Mouse (Mus musculus): ENCODE measurements around the gene Cutal. TPM values are rescaled to one million over a fixed set of nuclear protein-coding genes. Genes with fewer than 3 reads are reported as not detected.

The Cutal gene
- polyA plus RNA-seq, 2 experiments: 4.0 TPM

- TF ChIP-seq CTCF (IDR thresholded peaks at IDR 0.05; ENCODE audit: low read depth): no peak
- no peak for TF ChIP-seq EP300 (IDR thresholded peaks at IDR 0.05; ENCODE audit: low read depth)
- Histone ChIP-seq H3K27ac (no peak overlapping the region), H3K4me1 (replicated peaks; ENCODE audit: control insufficient read depth in 2 of 2, insufficient read depth in 2 of 2, low read length in 1 of 2) (peaks cover 8 to 12% of the 10 kb centered on the region in 2 experiments), H3K9ac (replicated peaks) (no peak overlapping the region), H3K4me2 (ENCODE audit: low read depth) (no peak overlapping the region), H3K4me3 (ENCODE audit: insufficient read depth in 1 of 2, low read depth in 2 of 2, low read length in 2 of 2) (no peak overlapping the region), H3K9me3 (ENCODE audit: control insufficient read depth, low read length) (no peaks in the 10 kb centered on the region), H3K36me3 (replicated peaks; ENCODE audit: control insufficient read depth, insufficient read depth, low read depth) (no peaks in the 10 kb centered on the region), H3K27me3 (ENCODE audit: control insufficient read depth, insufficient read depth, low read length) (no peaks in the 10 kb centered on the region)
- ATAC-seq (ENCODE audit: insufficient read depth): no peak
- WGBS (ENCODE audit: insufficient replicate concordance): 58% methylated on average over 1 of the region's 1 CpGs
- no peak for DNase-seq (ENCODE audit: low read depth in 3 of 3, low spot score in 3 of 3)
These were observed 26.2 kb downstream of the Cutal start for GRCm38 (mm10) chr2:34900412-34900811.

- DNase-seq (ENCODE audit: low read depth in 3 of 3, low spot score in 3 of 3) (no peak), ATAC-seq (ENCODE audit: insufficient read depth) (no peak)
- 71% methylated on average over 4 of the region's 4 CpGs for WGBS (ENCODE audit: insufficient replicate concordance)
- peaks cover 19 to 21% of the 10 kb centered on the region in 2 experiments for H3K4me1 ChIP-seq (replicated peaks; ENCODE audit: control insufficient read depth in 2 of 2, insufficient read depth in 2 of 2, low read length in 1 of 2)
- no peak overlapping the region for H3K4me2 ChIP-seq (ENCODE audit: low read depth)
- no peak overlapping the region for H3K27ac ChIP-seq
- no peaks in the 10 kb centered on the region for H3K27me3 ChIP-seq (ENCODE audit: control insufficient read depth, insufficient read depth, low read length)
- no peaks in the 10 kb centered on the region for H3K9me3 ChIP-seq (ENCODE audit: control insufficient read depth, low read length)
- TF ChIP-seq CTCF (IDR thresholded peaks at IDR 0.05; ENCODE audit: low read depth) (peak; percentile 35; the same call in 1 of the 2 replicates), EP300 (IDR thresholded peaks at IDR 0.05; ENCODE audit: low read depth) (no peak)
- H3K4me3 ChIP-seq (ENCODE audit: insufficient read depth in 1 of 2, low read depth in 2 of 2, low read length in 2 of 2): no peak overlapping the region
- H3K36me3 ChIP-seq (replicated peaks; ENCODE audit: control insufficient read depth, insufficient read depth, low read depth): no peaks in the 10 kb centered on the region
- H3K9ac ChIP-seq (replicated peaks): no peak overlapping the region
These were observed 27.5 kb downstream of the Cutal start for GRCm38 (mm10) chr2:34901726-34902125.

GRCm38 (mm10) chr2:34902731-34903130 is 28.5 kb downstream of the Cutal start:
- ATAC-seq (ENCODE audit: insufficient read depth) (no peak), DNase-seq (ENCODE audit: low read depth in 3 of 3, low spot score in 3 of 3) (no peak)
- Histone ChIP-seq H3K36me3 (replicated peaks; ENCODE audit: control insufficient read depth, insufficient read depth, low read depth) (no peaks in the 10 kb centered on the region), H3K4me2 (ENCODE audit: low read depth) (no peak overlapping the region), H3K9me3 (ENCODE audit: control insufficient read depth, low read length) (no peaks in the 10 kb centered on the region), H3K27ac (no peak overlapping the region), H3K4me1 (replicated peaks; ENCODE audit: control insufficient read depth in 2 of 2, insufficient read depth in 2 of 2, low read length in 1 of 2) (peaks cover 23 to 24% of the 10 kb centered on the region in 2 experiments), H3K9ac (replicated peaks) (no peak overlapping the region), H3K27me3 (ENCODE audit: control insufficient read depth, insufficient read depth, low read length) (no peaks in the 10 kb centered on the region), H3K4me3 (ENCODE audit: insufficient read depth in 1 of 2, low read depth in 2 of 2, low read length in 2 of 2) (no peak overlapping the region)
- no peak for TF ChIP-seq CTCF (IDR thresholded peaks at IDR 0.05; ENCODE audit: low read depth)
- no peak for TF ChIP-seq EP300 (IDR thresholded peaks at IDR 0.05; ENCODE audit: low read depth)
- 80% methylated on average over 6 of the region's 6 CpGs for WGBS (ENCODE audit: insufficient replicate concordance)

GRCm38 (mm10) chr2:34903191-34903590 is 29.0 kb downstream of the Cutal start:
- no peak overlapping the region for H3K9ac ChIP-seq (replicated peaks)
- no peaks in the 10 kb centered on the region for H3K9me3 ChIP-seq (ENCODE audit: control insufficient read depth, low read length)
- ATAC-seq (ENCODE audit: insufficient read depth): no peak
- no peak overlapping the region for H3K4me3 ChIP-seq (ENCODE audit: insufficient read depth in 1 of 2, low read depth in 2 of 2, low read length in 2 of 2)
- peaks cover 23 to 24% of the 10 kb centered on the region in 2 experiments for H3K4me1 ChIP-seq (replicated peaks; ENCODE audit: control insufficient read depth in 2 of 2, insufficient read depth in 2 of 2, low read length in 1 of 2)
- WGBS (ENCODE audit: insufficient replicate concordance): 79% methylated on average over 7 of the region's 7 CpGs
- no peak overlapping the region for H3K27ac ChIP-seq
- TF ChIP-seq CTCF (IDR thresholded peaks at IDR 0.05; ENCODE audit: low read depth) (no peak), EP300 (IDR thresholded peaks at IDR 0.05; ENCODE audit: low read depth) (no peak)
- H3K4me2 ChIP-seq (ENCODE audit: low read depth): no peak overlapping the region
- DNase-seq (ENCODE audit: low read depth in 3 of 3, low spot score in 3 of 3): no peak
- no peaks in the 10 kb centered on the region for H3K27me3 ChIP-seq (ENCODE audit: control insufficient read depth, insufficient read depth, low read length)
- H3K36me3 ChIP-seq (replicated peaks; ENCODE audit: control insufficient read depth, insufficient read depth, low read depth): no peaks in the 10 kb centered on the region

- H3K27me3 ChIP-seq (ENCODE audit: control insufficient read depth, insufficient read depth, low read length): no peaks in the 10 kb centered on the region
- peak overlapping the region; percentile 58 for H3K9ac ChIP-seq (replicated peaks)
- H3K9me3 ChIP-seq (ENCODE audit: control insufficient read depth, low read length): no peaks in the 10 kb centered on the region
- H3K4me3 ChIP-seq (ENCODE audit: insufficient read depth in 1 of 2, low read depth in 2 of 2, low read length in 2 of 2): no peak overlapping the region
- TF ChIP-seq CTCF (IDR thresholded peaks at IDR 0.05; ENCODE audit: low read depth) (no peak), EP300 (IDR thresholded peaks at IDR 0.05; ENCODE audit: low read depth) (no peak)
- DNase-seq (ENCODE audit: low read depth in 3 of 3, low spot score in 3 of 3) (no peak), ATAC-seq (ENCODE audit: insufficient read depth) (no peak)
- peaks cover 23 to 24% of the 10 kb centered on the region in 2 experiments for H3K4me1 ChIP-seq (replicated peaks; ENCODE audit: control insufficient read depth in 2 of 2, insufficient read depth in 2 of 2, low read length in 1 of 2)
- peak overlapping the region; percentile 90 for H3K4me2 ChIP-seq (ENCODE audit: low read depth)
- H3K36me3 ChIP-seq (replicated peaks; ENCODE audit: control insufficient read depth, insufficient read depth, low read depth): no peaks in the 10 kb centered on the region
- H3K27ac ChIP-seq: peak overlapping the region; percentile 81
- 71% methylated on average over 4 of the region's 4 CpGs for WGBS (ENCODE audit: insufficient replicate concordance)
These were observed 29.6 kb downstream of the Cutal start for GRCm38 (mm10) chr2:34903652-34904405.

All from liver, embryonic 14.5 days (tissue).